Mouse (Mus musculus) embryonic facial prominence, embryonic 12.5 days (tissue): ENCODE measurements around the gene Ttf2. TPM values are rescaled to one million over a fixed set of nuclear protein-coding genes. Genes with fewer than 3 reads are reported as not detected.
A peak's percentile ranks its signal among the peaks of the same experiment; 100 is the strongest.

Source experiments
- ATAC-seq: fragments of 200-750 bp; cut with Nextera tagmentation; 2 replicates; pipeline ENCODE4 v1.8.0; 2017; ENCODE audit not compliant: insufficient number of reproducible peaks, insufficient read depth, low FRiP score, low TSS enrichment
- H3K27ac ChIP-seq: fragments of 300-500 bp; sonication (generic); 2 replicates; pipeline ENCODE4 v1.5.1; 2016; ENCODE audit warnings: mild to moderate bottlenecking
- H3K27me3 ChIP-seq: fragments of 300-500 bp; sonication (generic); 2 replicates; pipeline ENCODE4 v1.6.1; 2016; ENCODE audit warnings: mild to moderate bottlenecking, moderate library complexity
- H3K36me3 ChIP-seq: fragments of 300-500 bp; sonication (generic); 2 replicates; pipeline ENCODE4 v1.6.1; 2016; ENCODE audit warnings: mild to moderate bottlenecking
- H3K4me1 ChIP-seq: fragments of 300-500 bp; sonication (generic); 2 replicates; pipeline ENCODE4 v1.6.1; 2016
- H3K4me2 ChIP-seq: fragments of 300-500 bp; sonication (generic); replicated peaks from 2 replicates; pipeline ENCODE4 v1.6.1; 2016; ENCODE audit warnings: mild to moderate bottlenecking, moderate library complexity
- H3K4me3 ChIP-seq: fragments of 300-500 bp; sonication (generic); 2 replicates; pipeline ENCODE4 v1.5.1; 2016; ENCODE audit warnings: mild to moderate bottlenecking
- H3K9ac ChIP-seq: fragments of 300-500 bp; sonication (generic); 2 replicates; pipeline ENCODE4 v1.6.1; 2016; ENCODE audit warnings: mild to moderate bottlenecking, moderate library complexity
- H3K9me3 ChIP-seq: fragments of 300-500 bp; sonication (generic); 2 replicates; pipeline ENCODE4 v1.6.1; 2016; ENCODE audit warnings: mild to moderate bottlenecking, moderate library complexity
- WGBS: fragments of 180-500 bp; shearing (Covaris S2); methylation state at CpG from one replicate; pipeline ENCODE4 v1.1.7; 2016; 5-methylcytosine and 5-hydroxymethylcytosine counted together
- polyA plus RNA-seq: library from polyadenylated mRNA; unstranded; fragments of >200 nt; fragmentation: Nextera tagmentation; extraction: Ambion mirVana; gene quantifications from 2 replicates; pipeline ENCODE4 v1.2.1, GENCODE M21; 2016

Ttf2 gene
- polyA plus RNA-seq, 1 experiment from 2014 or later: 20.8 TPM

DNA sequence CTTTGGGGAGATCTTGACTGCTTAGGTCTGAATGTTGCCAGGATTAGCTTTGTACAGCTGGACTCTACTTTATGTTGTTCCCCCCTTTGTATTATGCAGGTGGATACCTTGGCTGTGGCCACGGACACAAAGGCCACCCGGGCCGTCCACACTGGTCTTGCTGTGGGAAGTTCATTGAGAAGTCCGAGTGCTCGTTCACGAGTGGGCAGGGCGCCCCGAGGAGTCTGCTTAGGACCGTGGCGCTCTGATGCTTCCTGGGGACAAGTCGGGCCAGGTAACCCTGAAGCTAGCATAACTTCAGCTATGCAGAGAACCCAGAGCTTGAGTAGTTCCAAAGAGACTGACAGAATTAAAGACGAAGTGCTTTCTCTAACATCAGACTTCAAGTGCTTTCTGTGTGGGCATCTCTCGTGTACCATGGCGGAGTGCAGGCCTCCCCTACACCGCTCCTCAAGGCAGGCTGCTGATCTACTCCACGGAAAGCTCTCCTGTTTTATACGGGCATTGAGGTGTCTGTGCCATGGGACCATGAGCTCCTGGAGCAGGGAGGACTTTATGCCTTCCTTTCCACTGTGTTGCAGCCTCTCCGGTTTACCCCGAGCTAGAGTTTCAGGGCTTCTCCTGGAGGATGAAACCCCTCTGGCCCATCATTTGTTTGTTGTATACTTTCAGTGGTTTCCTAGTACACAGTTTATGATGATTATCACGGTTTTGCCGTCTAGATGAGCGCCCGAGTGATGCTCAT lies 38.0 kb downstream of the Ttf2 start:
- Histone ChIP-seq H3K4me2 (no peak overlapping the region), H3K4me3 (no peak overlapping the region), H3K36me3 (peaks cover 65% of the 10 kb centered on the region), H3K9me3 (no peaks in the 10 kb centered on the region), H3K27ac (no peak overlapping the region), H3K27me3 (no peaks in the 10 kb centered on the region), H3K9ac (no peak overlapping the region), H3K4me1 (0 out of 2 replicates have a peak, but pooled peaks cover 6% of the 10 kb centered on the region)
- 94% methylated on average over 23 of the region's 23 CpGs for WGBS
- ATAC-seq: no peak

DNA sequence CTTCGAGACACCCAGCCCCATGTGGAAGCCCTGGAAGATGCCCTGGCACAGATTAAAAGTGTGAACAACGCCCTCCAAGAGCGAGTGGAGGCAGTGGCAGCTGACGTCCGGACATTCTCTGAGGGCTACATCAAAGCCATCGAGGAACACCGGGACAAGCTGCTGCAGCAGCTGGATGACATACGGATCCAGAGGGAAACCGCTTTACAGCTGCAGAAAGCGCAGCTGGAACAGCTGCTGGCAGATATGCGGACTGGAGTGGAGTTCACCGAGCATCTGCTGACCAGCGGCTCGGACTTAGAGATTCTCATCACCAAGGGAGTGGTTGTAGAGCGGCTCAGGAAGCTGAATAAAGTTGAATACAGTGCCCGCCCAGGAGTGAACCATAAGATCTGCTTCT lies 44.3 kb downstream of the Ttf2 start:
- no peak overlapping the region for H3K4me2 ChIP-seq
- no peaks in the 10 kb centered on the region for H3K27me3 ChIP-seq
- H3K4me3 ChIP-seq: no peak overlapping the region
- 86% methylated on average over 16 of the region's 16 CpGs for WGBS
- peaks cover 35% of the 10 kb centered on the region for H3K36me3 ChIP-seq
- H3K4me1 ChIP-seq: peaks cover 27% of the 10 kb centered on the region
- no peak overlapping the region for H3K9ac ChIP-seq
- no peak for ATAC-seq
- H3K9me3 ChIP-seq: no peaks in the 10 kb centered on the region
- H3K27ac ChIP-seq: no peak overlapping the region

DNA sequence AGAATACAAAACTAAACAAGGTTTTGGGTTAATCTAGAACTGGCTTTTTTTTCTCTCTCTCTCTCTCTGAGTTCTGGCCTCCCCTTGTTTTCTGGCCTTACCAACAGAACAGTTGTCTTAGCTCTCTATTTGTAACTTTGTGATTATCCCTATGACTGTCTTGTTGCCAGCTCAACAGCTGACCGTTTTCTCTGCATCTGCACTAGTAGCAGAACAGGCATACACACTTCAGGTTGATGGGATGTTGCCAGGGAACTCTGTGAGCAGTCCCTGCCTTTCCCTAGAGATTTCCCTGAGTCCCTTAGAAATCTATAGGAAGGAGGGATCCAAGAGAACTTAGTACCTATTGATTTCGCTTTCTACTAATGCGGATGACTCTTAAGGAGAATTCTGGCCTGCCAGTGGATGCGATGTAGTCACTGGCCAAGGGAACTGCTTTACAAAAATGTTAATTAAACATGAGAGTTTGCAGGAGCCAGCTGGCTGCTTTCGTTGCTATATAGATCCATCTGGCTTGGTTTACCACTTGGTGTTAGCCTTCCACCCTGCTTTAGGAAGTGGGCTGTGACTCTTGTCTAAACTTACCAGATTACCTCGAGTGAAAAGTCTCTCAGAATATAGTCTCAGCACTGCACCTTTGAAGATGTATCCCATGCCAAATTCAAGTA lies 45.3 kb downstream of the Ttf2 start:
- Histone ChIP-seq H3K4me3 (no peak overlapping the region), H3K4me1 (peaks cover 27% of the 10 kb centered on the region), H3K36me3 (peaks cover 27% of the 10 kb centered on the region), H3K9ac (no peak overlapping the region), H3K27me3 (no peaks in the 10 kb centered on the region), H3K27ac (no peak overlapping the region), H3K9me3 (no peaks in the 10 kb centered on the region), H3K4me2 (no peak overlapping the region)
- WGBS: 74% methylated on average over 6 of the region's 6 CpGs
- ATAC-seq: no peak

DNA sequence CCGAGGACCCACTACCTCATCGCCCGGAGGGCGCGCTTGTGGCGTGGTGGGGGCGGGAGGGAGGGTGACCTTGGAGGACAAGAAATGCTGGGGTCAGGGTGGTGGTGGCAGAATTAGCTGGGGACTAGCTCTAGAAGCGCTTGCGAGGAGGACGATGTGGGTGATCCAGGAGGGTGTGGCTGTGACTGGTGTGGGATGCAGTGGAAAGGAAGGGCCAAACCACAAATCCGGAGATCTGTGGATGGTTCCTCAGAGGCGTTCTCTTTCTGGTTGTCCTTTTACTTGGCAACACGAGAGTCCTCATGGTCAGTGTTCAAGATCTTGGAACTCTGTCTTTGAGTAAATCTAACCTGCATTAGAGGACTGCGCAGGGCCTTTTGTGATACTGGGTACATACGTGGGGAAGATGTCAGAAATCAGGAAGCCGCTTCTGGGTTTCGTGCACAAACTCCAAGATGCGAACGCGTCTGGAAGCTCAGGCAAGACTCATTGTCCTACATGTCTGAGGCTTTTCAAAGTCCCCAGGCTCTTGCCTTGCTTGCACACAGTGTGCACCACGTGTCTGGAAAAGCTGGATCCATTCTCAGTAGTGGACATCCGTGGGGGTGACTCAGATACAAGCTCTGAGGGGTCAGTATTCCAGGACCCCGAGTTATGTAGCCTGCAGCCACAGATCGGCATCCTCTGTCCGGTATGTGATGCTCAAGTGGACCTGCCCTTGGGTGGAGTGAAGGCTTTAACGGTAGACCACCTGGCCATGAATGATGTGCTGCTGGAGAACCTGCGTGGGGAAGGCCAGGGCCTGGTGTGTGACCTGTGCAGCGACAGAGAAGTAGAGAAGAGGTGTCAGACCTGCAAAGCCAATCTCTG lies 46.7 kb downstream of the Ttf2 start:
- peak overlapping the region; percentile 56 for H3K9ac ChIP-seq
- H3K36me3 ChIP-seq: peaks cover 12% of the 10 kb centered on the region; the same call in 1 of the 2 replicates
- H3K4me3 ChIP-seq: peak overlapping the region; percentile 58
- H3K9me3 ChIP-seq: no peaks in the 10 kb centered on the region
- H3K27ac ChIP-seq: peak overlapping the region; percentile 77; the same call in 1 of the 2 replicates
- peaks cover 27% of the 10 kb centered on the region for H3K4me1 ChIP-seq
- WGBS: 38% methylated on average over 28 of the region's 28 CpGs
- H3K27me3 ChIP-seq: no peaks in the 10 kb centered on the region
- peak; percentile 71 for ATAC-seq
- H3K4me2 ChIP-seq: peak overlapping the region; percentile 69

DNA sequence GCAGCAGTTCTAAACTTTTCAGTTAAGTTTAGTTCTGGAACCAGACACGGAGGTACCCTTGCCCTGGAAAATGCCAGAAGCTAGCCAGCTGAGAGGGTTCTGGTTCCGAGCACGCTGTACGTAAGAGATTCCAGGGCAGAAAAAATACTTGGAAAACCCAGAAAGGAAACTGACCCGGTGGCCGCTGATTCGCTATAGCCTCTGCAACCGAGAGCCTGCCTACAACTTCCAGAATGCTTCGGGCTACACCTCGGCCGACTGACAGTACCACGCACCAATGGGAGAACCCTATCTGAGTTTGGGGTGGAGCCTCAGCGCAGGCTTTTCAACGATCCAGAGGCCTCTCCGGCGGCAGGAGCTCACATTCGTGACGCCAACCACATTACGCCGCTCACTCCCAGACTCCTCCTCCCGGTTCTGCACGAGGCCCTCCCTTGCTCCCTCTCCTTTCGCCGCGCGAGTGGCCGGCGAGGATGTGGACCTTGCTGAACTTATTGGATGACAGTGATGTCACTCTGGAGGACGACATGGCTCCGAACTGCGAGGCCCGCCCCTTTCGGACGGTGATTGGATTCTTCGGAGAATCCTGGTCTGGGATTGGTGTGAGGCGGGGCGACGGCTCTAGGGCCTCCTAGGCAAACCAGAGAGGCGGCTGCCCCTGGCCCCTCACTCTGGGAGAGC lies 47.5 kb downstream of the Ttf2 start, which contains the start of gene Trim45:
Gene Trim45, plus strand, starts transcription at position 378 of the 681 bp plus-strand sequence.
- H3K27me3 ChIP-seq: no peaks in the 10 kb centered on the region
- peak within 1 kb of the TSS; percentile 56 for H3K9ac ChIP-seq
- H3K36me3 ChIP-seq: peaks cover 10% of the 10 kb centered on the region; the same call in 1 of the 2 replicates
- no peaks in the 10 kb centered on the region for H3K9me3 ChIP-seq
- peaks cover 24% of the 10 kb centered on the region for H3K4me1 ChIP-seq
- peak within 1 kb of the TSS; percentile 77 for H3K27ac ChIP-seq
- peak within 1 kb of the TSS; percentile 58 for H3K4me3 ChIP-seq
- peak within 1 kb of the TSS; percentile 69 for H3K4me2 ChIP-seq
- peak; percentile 98 for ATAC-seq
- WGBS: under 1% methylated on average over 39 of the region's 39 CpGs

DNA sequence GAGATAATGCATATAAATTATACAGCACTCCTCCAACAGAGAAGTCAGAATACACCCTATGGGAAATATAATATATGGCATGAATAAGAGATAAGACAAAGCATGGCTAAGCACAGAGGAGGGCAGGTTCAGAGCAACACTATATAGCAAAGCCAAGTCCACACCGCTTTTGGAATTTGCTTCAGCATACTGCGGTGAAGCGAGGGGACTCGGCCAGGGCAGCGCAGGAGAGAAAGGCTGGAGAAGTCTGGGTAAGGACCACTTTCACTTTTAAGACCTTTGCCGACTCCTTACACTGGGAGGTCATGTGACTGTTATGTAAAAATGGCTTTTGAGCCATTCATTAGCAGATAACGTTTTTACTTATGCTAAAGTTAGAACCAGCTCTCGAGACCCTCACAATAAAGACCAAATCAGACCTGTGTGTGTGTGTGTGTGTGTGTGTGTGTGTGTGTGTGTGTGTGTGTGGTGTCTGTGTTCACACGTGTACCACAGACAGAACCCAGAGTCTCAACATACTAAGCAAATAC lies 48.8 kb downstream of the Ttf2 start:
- no peak overlapping the region for H3K4me3 ChIP-seq
- no peak for ATAC-seq
- peaks cover 20% of the 10 kb centered on the region for H3K4me1 ChIP-seq
- H3K27ac ChIP-seq: no peak overlapping the region
- H3K4me2 ChIP-seq: no peak overlapping the region
- H3K36me3 ChIP-seq: peaks cover 9% of the 10 kb centered on the region; the same call in 1 of the 2 replicates
- H3K9ac ChIP-seq: no peak overlapping the region
- 83% methylated on average over 9 of the region's 9 CpGs for WGBS
- H3K9me3 ChIP-seq: no peaks in the 10 kb centered on the region
- H3K27me3 ChIP-seq: no peaks in the 10 kb centered on the region

DNA sequence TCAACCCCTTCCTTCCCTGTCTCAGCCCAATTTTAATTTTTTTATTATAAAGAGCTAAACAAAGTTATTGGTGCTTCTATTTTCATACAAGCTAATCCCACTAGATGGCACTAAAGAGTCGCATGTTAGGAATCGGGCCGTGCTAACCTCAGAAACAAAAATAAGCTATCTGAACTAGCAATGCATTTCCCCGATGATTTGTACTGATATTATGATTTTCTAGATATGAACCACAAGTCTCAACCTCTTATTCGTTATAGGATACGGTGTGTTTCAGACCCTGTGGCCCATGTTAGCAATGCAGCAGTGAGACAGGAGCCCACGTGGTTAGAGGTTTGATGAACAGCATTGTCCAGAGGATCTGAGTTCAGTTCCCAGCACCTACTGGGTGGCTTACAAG lies 52.6 kb downstream of the Ttf2 start:
- H3K36me3 ChIP-seq: no peaks in the 10 kb centered on the region
- H3K9ac ChIP-seq: no peak overlapping the region
- no peak overlapping the region for H3K4me3 ChIP-seq
- no peak for ATAC-seq
- no peaks in the 10 kb centered on the region for H3K9me3 ChIP-seq
- H3K4me1 ChIP-seq: peaks cover 5% of the 10 kb centered on the region; the same call in 1 of the 2 replicates
- WGBS: 17% methylated on average over 7 of the region's 7 CpGs
- H3K27ac ChIP-seq: no peak overlapping the region
- H3K4me2 ChIP-seq: no peak overlapping the region
- H3K27me3 ChIP-seq: no peaks in the 10 kb centered on the region

DNA sequence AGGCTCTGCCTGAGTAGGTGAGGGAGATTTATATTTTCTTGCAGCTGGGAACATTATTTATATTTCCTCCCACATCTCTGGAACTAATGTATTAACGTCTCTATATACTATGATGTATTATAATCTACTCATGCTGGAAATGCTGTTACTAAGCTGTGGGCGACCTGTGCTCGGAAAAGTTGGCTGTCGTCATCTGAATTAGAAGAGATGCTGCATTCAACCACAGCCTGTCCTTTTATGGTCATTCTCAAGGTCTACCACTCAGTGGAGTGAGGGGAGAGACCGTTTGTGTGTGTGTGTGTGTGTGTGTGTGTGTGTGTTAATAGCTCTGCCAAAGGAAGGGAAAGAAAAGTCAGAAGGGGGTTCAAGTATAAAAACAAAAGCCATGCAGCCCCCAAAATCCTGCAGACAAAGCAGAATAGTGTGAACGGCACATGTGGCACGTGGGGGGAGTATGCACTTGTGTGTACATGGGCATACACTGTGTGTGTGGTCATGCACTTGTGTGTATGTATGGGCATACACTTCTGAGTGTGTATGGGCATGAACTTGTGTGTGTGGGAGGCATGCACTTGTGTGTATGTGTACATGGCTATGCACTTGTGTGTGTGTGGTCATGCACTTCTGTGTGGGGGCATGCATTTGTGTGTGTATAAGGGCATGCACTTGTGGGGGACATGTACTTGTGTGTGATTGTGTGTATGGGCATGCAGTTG lies 57.8 kb downstream of the Ttf2 start:
- peaks cover 15% of the 10 kb centered on the region; the same call in 1 of the 2 replicates for H3K4me1 ChIP-seq
- H3K4me3 ChIP-seq: no peak overlapping the region
- H3K9me3 ChIP-seq: no peaks in the 10 kb centered on the region
- no peaks in the 10 kb centered on the region for H3K27me3 ChIP-seq
- peak; percentile 69; the same call in 1 of the 2 replicates for ATAC-seq
- H3K9ac ChIP-seq: no peak overlapping the region
- no peak overlapping the region for H3K27ac ChIP-seq
- H3K36me3 ChIP-seq: no peaks in the 10 kb centered on the region
- H3K4me2 ChIP-seq: no peak overlapping the region
- WGBS: 64% methylated on average over 7 of the region's 7 CpGs

DNA sequence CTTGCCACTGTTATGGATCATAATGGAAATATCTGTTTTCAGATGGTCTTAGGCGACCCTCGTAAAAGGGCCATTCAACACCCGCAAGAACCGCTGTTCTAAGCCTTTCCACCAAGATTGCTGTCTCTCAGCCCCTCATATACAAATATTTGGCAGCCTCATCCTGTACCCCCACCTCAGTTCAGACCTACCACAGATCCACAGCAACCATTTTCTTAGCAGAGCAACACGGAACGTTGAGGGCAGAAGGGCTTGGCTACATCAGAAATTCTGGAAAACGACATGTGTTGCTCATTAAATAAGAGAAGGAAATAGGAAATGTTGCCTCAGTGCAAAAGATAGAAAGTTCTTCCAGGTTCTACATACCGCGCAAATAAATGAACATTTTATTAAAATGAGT lies 58.4 kb downstream of the Ttf2 start:
- Histone ChIP-seq H3K4me3 (no peak overlapping the region), H3K36me3 (no peaks in the 10 kb centered on the region), H3K9ac (no peak overlapping the region), H3K4me1 (peaks cover 15% of the 10 kb centered on the region; the same call in 1 of the 2 replicates), H3K4me2 (no peak overlapping the region), H3K27ac (0 out of 2 replicates have a peak overlapping the region, but pooled peaks have one; percentile 24), H3K27me3 (no peaks in the 10 kb centered on the region), H3K9me3 (no peaks in the 10 kb centered on the region)
- 64% methylated on average over 9 of the region's 9 CpGs for WGBS
- no peak for ATAC-seq

DNA sequence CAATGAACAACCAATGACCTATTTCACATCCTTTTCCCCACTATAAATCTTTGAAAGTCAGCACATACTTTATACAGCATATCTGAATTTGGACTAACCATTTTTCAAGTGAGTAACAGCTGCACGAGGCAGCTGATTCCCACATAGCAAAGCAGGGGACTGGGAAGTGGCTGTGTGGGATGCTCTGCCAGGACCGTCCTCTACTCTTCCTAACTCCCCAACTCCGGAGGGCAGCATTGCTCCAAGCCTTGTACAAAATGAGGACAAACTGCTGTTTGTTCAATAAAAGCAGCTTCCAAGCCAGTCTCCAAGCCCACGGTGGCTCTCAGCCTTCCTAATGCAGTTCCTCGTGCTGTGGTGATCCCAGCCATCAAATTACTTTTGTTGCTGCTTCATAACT lies 58.8 kb downstream of the Ttf2 start:
- no peaks in the 10 kb centered on the region for H3K36me3 ChIP-seq
- WGBS: 52% methylated on average over 5 of the region's 5 CpGs
- no peak overlapping the region for H3K9ac ChIP-seq
- no peak overlapping the region for H3K4me3 ChIP-seq
- H3K27ac ChIP-seq: 0 out of 2 replicates have a peak overlapping the region, but pooled peaks have one; percentile 24
- H3K9me3 ChIP-seq: no peaks in the 10 kb centered on the region
- no peak overlapping the region for H3K4me2 ChIP-seq
- H3K27me3 ChIP-seq: no peaks in the 10 kb centered on the region
- peaks cover 15% of the 10 kb centered on the region; the same call in 1 of the 2 replicates for H3K4me1 ChIP-seq
- no peak for ATAC-seq
